Mouse (Mus musculus): ENCODE measurements at regions not wholly inside any gene's neighbourhood (a gene's known extent, or its start where the extent isn't known, plus 50 kb on each side); places are given as distances from the start of the nearest gene placed in this dataset.

DNA sequence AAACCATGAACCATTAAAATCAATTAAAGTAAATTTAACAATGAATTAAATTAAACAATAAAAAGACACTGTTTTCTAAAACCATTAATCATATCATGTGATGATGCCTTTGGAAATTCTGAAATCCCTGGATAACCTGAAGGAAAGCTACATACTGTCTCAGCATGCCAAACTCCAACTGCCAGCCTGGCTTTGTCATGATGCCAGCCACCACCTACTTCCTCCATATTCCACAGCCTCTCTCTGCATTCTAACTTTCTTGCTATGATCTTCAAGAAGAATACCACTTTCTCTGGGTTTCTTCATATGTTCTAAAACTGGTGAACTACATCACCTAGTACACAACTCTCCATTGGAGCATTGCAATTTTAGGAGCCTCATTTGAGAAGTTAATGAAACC lies 201.2 kb upstream of the Nt5c1b start:
- TF ChIP-seq POLR2A (IDR thresholded peaks at IDR 0.05; ENCODE audit: borderline replicate concordance, extremely low read depth, insufficient read depth, insufficient read length, poor library complexity, severe bottlenecking) (no peak), CTCF (IDR thresholded peaks at IDR 0.05; ENCODE audit: borderline replicate concordance, extremely low read depth, insufficient read depth, insufficient read length) (no peak)
